Mouse (Mus musculus) WW6 (cell line): ENCODE data around the gene Fmo4.
"Not testable (repeated sequence)": the region's sequence is repeated elsewhere in the genome, so short reads cannot be mapped to it uniquely, and the experiment has no call there.

Experiments used
- DNase-seq: peaks from one replicate; pipeline ENCODE4 v3.0.0-alpha.2; 2013; ENCODE audit warnings: low read depth, low spot score

Fmo4 gene

GRCm38 (mm10) chr1:162792306-162793044, 21.3 kb downstream of the Fmo4 start:
- DNase-seq: no peak

GRCm38 (mm10) chr1:162785222-162785621, 28.6 kb downstream of the Fmo4 start:
- DNase-seq: no peak

DNA sequence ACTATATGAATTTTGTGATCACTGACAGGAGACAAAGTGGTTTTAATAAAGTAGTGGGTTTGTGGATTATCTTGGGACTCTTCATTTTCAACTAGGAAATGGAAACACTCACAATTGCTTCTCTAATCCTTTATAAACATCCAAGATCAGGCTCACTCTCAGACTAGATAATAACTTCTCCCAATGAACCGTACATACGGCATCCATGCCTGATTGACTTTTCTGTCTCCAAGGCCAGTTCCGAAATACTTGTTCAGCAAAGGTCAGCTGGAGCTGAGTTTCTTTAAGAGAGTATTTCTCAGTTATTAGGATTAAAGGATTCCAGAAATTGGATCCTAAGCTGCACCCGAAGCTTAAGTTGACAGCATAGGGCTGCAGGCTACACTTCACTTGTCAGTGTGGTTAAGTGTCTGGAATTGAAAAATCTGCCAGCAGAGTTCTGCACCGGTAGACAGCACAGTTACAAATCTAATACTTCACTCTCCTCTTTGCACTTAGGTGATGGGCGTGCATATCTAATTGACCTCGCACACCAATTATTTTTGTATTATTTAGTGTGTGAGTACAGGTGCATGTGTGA, 30.0 kb downstream of the Fmo4 start:
- DNase-seq: no peak

DNA sequence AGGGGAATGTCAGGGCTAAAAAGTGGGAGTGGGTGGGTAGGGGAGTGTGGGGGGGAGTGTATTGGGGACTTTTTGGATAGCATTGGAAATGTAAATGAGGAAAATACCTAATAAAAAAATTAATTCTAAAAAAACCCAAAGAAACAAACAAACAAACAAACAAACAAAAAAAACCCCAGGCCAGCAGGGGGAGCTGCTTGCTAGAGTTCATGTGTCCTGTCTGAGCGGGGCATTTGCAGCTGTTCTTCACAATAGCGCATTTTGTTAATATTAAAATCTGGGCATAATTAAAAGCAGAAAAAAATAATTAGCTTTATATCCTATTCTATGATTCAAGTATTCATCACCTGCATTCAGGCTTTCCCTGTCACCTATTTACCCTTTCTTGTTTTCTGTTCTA, 32.7 kb downstream of the Fmo4 start:
- not testable (repeated sequence) for DNase-seq

DNA sequence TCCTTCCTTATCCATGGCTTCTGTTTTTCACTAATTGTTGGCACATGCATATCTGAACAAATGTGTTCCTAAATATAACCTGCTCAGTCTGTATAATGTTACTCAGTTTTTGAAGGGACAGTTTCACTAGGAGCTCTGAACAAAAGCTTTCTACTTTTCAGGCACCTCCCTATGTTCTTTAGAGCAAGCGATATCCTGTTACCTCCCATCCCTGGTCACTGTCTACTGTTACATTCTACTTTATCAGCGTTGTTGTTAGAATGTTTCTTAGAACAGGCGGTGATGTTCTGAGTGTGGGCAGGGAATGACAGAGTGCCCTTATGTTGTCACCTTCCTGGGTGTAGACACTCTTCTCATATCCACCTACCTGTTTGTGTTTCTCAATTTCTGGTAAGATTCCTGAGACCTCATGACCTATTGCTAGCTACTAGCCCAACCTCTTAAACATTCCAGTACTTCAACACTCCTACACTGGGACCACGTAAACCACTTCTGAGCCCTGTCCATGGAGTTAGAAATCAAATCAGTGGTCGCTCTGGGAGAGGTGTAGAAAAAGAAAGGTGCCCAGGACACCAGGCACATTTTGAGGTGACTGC, 35.7 kb downstream of the Fmo4 start:
- no peak for DNase-seq

- DNase-seq: no peak
These were observed 40.1 kb downstream of the Fmo4 start for GRCm38 (mm10) chr1:162773661-162774060.

GRCm38 (mm10) chr1:162771617-162772360, 42.0 kb downstream of the Fmo4 start:
- no peak for DNase-seq

GRCm38 (mm10) chr1:162752009-162752408, 61.8 kb downstream of the Fmo4 start:
- no peak for DNase-seq

DNA sequence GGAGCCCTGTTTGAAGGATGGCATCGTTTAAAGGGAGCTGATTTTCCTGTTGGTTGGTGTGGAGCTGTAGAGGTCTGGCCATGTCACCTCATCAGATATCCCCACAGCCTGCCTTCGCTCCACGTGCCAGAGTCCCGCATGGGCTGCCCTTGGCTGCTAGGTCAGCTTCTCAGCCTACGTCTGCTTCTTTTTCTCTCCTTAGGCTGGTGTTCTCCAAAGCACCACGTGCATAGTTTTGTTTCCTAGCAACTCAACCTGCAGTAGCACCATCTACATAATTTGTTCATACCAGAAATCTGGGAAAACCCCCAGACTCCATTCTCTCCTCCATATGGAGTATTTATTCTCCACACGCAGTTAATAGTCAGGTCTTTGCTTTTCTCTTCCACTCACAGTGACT, 64.2 kb downstream of the Fmo4 start:
- no peak for DNase-seq

GRCm38 (mm10) chr1:162748761-162749160, 65.0 kb downstream of the Fmo4 start:
- no peak for DNase-seq
